Mouse (Mus musculus): ENCODE measurements around the gene Gm13279.
A peak's percentile ranks its signal among the peaks of the same experiment; 100 is the strongest.
"Not testable (repeated sequence)": the region's sequence is repeated elsewhere in the genome, so short reads cannot be mapped to it uniquely, and the experiment has no call there.

The Gm13279 gene

GRCm38 (mm10) chr4:88799365-88799764 lies 2.2 kb downstream of the Gm13279 start, which contains the start of gene Gm13285:
TSS of gene Gm13285 (plus strand) at chr4:88799665.
- not testable (repeated sequence) for DNase-seq

GRCm38 (mm10) chr4:88802954-88803353 lies 5.8 kb downstream of the Gm13279 start, which contains the start of gene Gm13287:
TSS of gene Gm13287 (plus strand) at chr4:88803254.
- DNase-seq, result not testable (repeated sequence)

GRCm38 (mm10) chr4:88805231-88805630 lies 8.0 kb downstream of the Gm13279 start, which contains the start of gene Gm13288:
TSS of gene Gm13288 (plus strand) at chr4:88805531.
- not testable (repeated sequence) for DNase-seq

GRCm38 (mm10) chr4:88805761-88806160 lies 8.6 kb downstream of the Gm13279 start:
- DNase-seq, result peak; percentile 20 to 58

- DNase-seq, result no peak
These were observed 18.7 kb downstream of the Gm13279 start, which contains the start of gene Ifna7 for GRCm38 (mm10) chr4:88815928-88816327. TSS of gene Ifna7 (plus strand) at chr4:88816228.

GRCm38 (mm10) chr4:88819659-88820058 lies 22.5 kb downstream of the Gm13279 start, which contains the start of gene Ifna11:
TSS of gene Ifna11 (plus strand) at chr4:88819959.
- DNase-seq, result no peak

GRCm38 (mm10) chr4:88822995-88823394 lies 25.8 kb downstream of the Gm13279 start:
- peak in 1 of 2 experiments; percentile 24 for DNase-seq

- not testable (repeated sequence) for DNase-seq
These were observed 29.9 kb downstream of the Gm13279 start, which contains the start of gene Ifna6 for GRCm38 (mm10) chr4:88827116-88827515. TSS of gene Ifna6 (plus strand) at chr4:88827416.

- DNase-seq, result peak in 1 of 2 experiments; percentile 24
These were observed 33.3 kb downstream of the Gm13279 start for GRCm38 (mm10) chr4:88830523-88830922.

GRCm38 (mm10) chr4:88835225-88835624 lies 38.0 kb downstream of the Gm13279 start, which contains the start of gene Ifna5:
TSS of gene Ifna5 (plus strand) at chr4:88835525.
- not testable (repeated sequence) for DNase-seq

GRCm38 (mm10) chr4:88838828-88839227 lies 41.6 kb downstream of the Gm13279 start:
- DNase-seq, result peak in 1 of 2 experiments; percentile 32

GRCm38 (mm10) chr4:88840058-88840457 lies 42.9 kb downstream of the Gm13279 start:
- no peak for DNase-seq

GRCm38 (mm10) chr4:88841438-88841911 lies 44.3 kb downstream of the Gm13279 start, which contains the start of gene Ifna4:
TSS of gene Ifna4 (plus strand) at chr4:88841861.
- no peak for DNase-seq

- DNase-seq, result no peak
These were observed 48.1 kb downstream of the Gm13279 start for GRCm38 (mm10) chr4:88845334-88845733.
